Mouse (Mus musculus) midbrain, embryonic 16.5 days (tissue): ENCODE measurements around the gene Rimklb. TPM values are rescaled to one million over a fixed set of nuclear protein-coding genes. Genes with fewer than 3 reads are reported as not detected.
"Not testable (repeated sequence)": the region's sequence is repeated elsewhere in the genome, so short reads cannot be mapped to it uniquely, and the experiment has no call there.

Source experiments
- ATAC-seq: fragments of 200-750 bp; cut with Nextera tagmentation; 2 replicates; pipeline ENCODE4 v1.8.0; 2017; ENCODE audit warnings: moderate TSS enrichment
- H3K27ac ChIP-seq: fragments of 300-500 bp; sonication (generic); 2 replicates; pipeline ENCODE4 v1.5.1; 2014; ENCODE audit warnings: mild to moderate bottlenecking, low read length, mixed read lengths
- H3K27me3 ChIP-seq: fragments of 300-500 bp; sonication (generic); 2 replicates; pipeline ENCODE4 v1.6.1; 2014; ENCODE audit warnings: low read depth, low read length, mixed read lengths; ENCODE audit not compliant: control insufficient read depth, insufficient read depth
- H3K36me3 ChIP-seq: fragments of 300-500 bp; sonication (generic); 2 replicates; pipeline ENCODE4 v1.6.1; 2014; ENCODE audit warnings: mild to moderate bottlenecking, low read length, moderate library complexity, mixed read lengths; ENCODE audit not compliant: control insufficient read depth, insufficient read depth
- H3K4me1 ChIP-seq: fragments of 300-500 bp; sonication (generic); 2 replicates; pipeline ENCODE4 v1.6.1; 2014; ENCODE audit warnings: mild to moderate bottlenecking, low read length, mixed read lengths; ENCODE audit not compliant: control insufficient read depth, insufficient read depth
- H3K4me2 ChIP-seq: fragments of 300-500 bp; sonication (generic); 2 replicates; pipeline ENCODE4 v1.6.1; 2014; ENCODE audit warnings: mild to moderate bottlenecking, low read length, mixed read lengths
- H3K4me3 ChIP-seq: fragments of 300-500 bp; sonication (generic); 2 replicates; pipeline ENCODE4 v1.5.1; 2014; ENCODE audit warnings: low read depth, mild to moderate bottlenecking, low read length, moderate library complexity, mixed read lengths
- H3K9ac ChIP-seq: fragments of 300-500 bp; sonication (generic); 2 replicates; pipeline ENCODE4 v1.6.1; 2014; ENCODE audit warnings: low read depth, low read length, mixed read lengths
- H3K9me3 ChIP-seq: fragments of 300-500 bp; sonication (generic); replicated peaks from 2 replicates; pipeline ENCODE4 v1.6.1; 2014; ENCODE audit warnings: mild to moderate bottlenecking, low read length, mixed read lengths; ENCODE audit not compliant: control insufficient read depth, poor library complexity, severe bottlenecking
- WGBS: fragments of 180-500 bp; shearing (Covaris S2); extraction: QIAGEN DNeasy Blood & Tissue Kit; methylation state at CpG from one replicate; pipeline ENCODE4 v1.1.7; 2014; 5-methylcytosine and 5-hydroxymethylcytosine counted together
- polyA plus RNA-seq: library from polyadenylated mRNA; unstranded; fragments of >200 nt; fragmentation: Nextera tagmentation; extraction: Ambion mirVana; gene quantifications from 2 replicates; pipeline ENCODE4 v1.2.1, GENCODE M21; 2015

The Rimklb gene
- polyA plus RNA-seq, 1 experiment from 2014 or later: 112 TPM

GRCm38 (mm10) chr6:122531466-122532174 lies 33.1 kb upstream of the Rimklb start:
- no peak for ATAC-seq
- H3K4me3 ChIP-seq: no peak overlapping the region

GRCm38 (mm10) chr6:122528136-122528535 lies 29.6 kb upstream of the Rimklb start:
- Histone ChIP-seq H3K4me1 (no peaks in the 10 kb centered on the region), H3K9ac (no peak overlapping the region), H3K9me3 (no peaks in the 10 kb centered on the region), H3K4me2 (no peak overlapping the region), H3K36me3 (no peaks in the 10 kb centered on the region), H3K4me3 (no peak overlapping the region), H3K27me3 (no peaks in the 10 kb centered on the region), H3K27ac (no peak overlapping the region)
- 85% methylated on average over 11 of the region's 11 CpGs for WGBS
- ATAC-seq: no peak

More at GRCm38 (mm10) chr6:122531466-122532174, 33.1 kb upstream of the Rimklb start:
- Histone ChIP-seq H3K9me3 (no peaks in the 10 kb centered on the region), H3K27ac (no peak overlapping the region), H3K4me1 (no peaks in the 10 kb centered on the region), H3K27me3 (no peaks in the 10 kb centered on the region), H3K4me2 (no peak overlapping the region), H3K9ac (no peak overlapping the region), H3K36me3 (no peaks in the 10 kb centered on the region)
- 78% methylated on average over 8 of the region's 8 CpGs for WGBS

DNA sequence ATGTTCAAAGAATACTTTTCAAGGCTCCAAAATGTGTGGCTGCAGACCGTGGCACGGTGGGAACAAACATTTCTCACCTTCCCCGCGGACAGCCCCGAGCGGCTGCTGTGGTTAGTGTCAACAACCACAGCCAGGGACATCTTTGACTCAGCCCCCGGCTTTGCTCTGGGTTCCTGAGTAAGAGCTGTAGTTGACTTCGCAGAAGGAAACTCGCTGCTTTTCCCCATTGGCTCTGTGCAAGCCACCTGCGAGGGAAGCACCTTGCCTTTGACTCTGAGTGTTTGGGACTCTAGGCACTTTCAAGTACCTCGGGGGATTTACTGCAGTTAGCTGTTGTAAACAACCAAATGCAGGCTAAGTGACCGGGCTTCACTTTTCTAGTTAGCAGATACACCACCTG lies 29.0 kb upstream of the Rimklb start:
- 74% methylated on average over 12 of the region's 12 CpGs for WGBS
- no peak overlapping the region for H3K4me3 ChIP-seq
- H3K4me1 ChIP-seq: no peaks in the 10 kb centered on the region
- H3K4me2 ChIP-seq: no peak overlapping the region
- no peaks in the 10 kb centered on the region for H3K9me3 ChIP-seq
- no peaks in the 10 kb centered on the region for H3K36me3 ChIP-seq
- ATAC-seq: no peak
- no peaks in the 10 kb centered on the region for H3K27me3 ChIP-seq
- no peak overlapping the region for H3K27ac ChIP-seq
- H3K9ac ChIP-seq: no peak overlapping the region

DNA sequence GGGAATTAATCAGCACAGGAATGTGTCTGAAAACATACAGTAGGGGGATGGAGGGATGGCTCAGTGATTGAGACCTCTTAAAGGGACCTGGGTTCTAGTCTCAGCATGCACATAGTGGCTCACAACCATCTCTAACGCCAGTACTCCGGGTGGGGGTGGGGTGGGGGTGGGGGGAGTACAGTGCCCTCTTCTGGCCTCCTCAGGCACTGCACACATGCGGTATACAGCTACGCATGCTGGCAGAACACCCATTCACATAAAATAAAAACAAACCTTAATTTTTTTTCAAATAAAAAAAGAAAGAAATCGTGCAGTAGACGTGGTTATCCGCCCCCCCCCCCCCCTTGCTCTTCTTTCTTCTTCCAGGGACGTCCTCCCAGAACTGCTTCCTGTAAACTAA lies 24.7 kb upstream of the Rimklb start:
- Histone ChIP-seq H3K27me3 (no peaks in the 10 kb centered on the region), H3K4me3 (no peak overlapping the region), H3K4me1 (no peaks in the 10 kb centered on the region), H3K4me2 (no peak overlapping the region), H3K27ac (no peak overlapping the region), H3K36me3 (no peaks in the 10 kb centered on the region), H3K9ac (no peak overlapping the region), H3K9me3 (no peaks in the 10 kb centered on the region)
- WGBS: 85% methylated on average over 8 of the region's 8 CpGs
- ATAC-seq: no peak

DNA sequence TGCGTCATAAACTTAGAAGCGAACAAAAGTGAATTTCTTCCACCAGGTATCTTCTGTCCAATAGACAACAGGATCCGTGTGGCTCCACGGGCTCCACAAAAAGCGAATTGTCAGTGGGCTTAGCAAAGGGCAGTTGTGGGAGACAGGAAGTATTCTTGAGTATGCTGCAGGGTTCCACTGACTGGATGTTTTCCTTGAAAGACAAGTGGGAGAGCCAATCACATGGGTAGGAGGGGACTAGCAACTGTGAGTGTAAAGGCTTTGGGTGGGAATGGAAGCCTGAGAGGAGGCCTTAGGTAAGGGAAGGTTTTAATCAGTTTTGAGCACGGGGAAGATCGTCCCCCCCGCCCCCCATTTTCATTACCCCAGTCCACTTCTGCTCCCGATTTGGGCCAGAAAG lies 24.0 kb upstream of the Rimklb start:
- peak overlapping the region; percentile 7; the same call in 1 of the 2 replicates for H3K4me3 ChIP-seq
- peak; percentile 89 for ATAC-seq
- H3K4me1 ChIP-seq: no peaks in the 10 kb centered on the region
- H3K9me3 ChIP-seq: no peaks in the 10 kb centered on the region
- H3K4me2 ChIP-seq: peak overlapping the region; percentile 24; the same call in 1 of the 2 replicates
- H3K36me3 ChIP-seq: no peaks in the 10 kb centered on the region
- no peaks in the 10 kb centered on the region for H3K27me3 ChIP-seq
- 0 out of 2 replicates have a peak overlapping the region, but pooled peaks have one; percentile 23 for H3K9ac ChIP-seq
- no peak overlapping the region for H3K27ac ChIP-seq
- WGBS: 68% methylated on average over 9 of the region's 9 CpGs

GRCm38 (mm10) chr6:122519384-122519783 lies 20.8 kb upstream of the Rimklb start:
- Histone ChIP-seq H3K36me3 (no peaks in the 10 kb centered on the region), H3K27ac (no peak overlapping the region), H3K27me3 (no peaks in the 10 kb centered on the region), H3K9ac (no peak overlapping the region), H3K9me3 (no peaks in the 10 kb centered on the region), H3K4me3 (no peak overlapping the region), H3K4me1 (no peaks in the 10 kb centered on the region), H3K4me2 (no peak overlapping the region)
- no peak for ATAC-seq
- 35% methylated on average over 2 of the region's 2 CpGs for WGBS

- Histone ChIP-seq H3K27ac (no peak overlapping the region), H3K4me2 (no peak overlapping the region), H3K9me3 (no peaks in the 10 kb centered on the region), H3K27me3 (no peaks in the 10 kb centered on the region), H3K4me3 (no peak overlapping the region), H3K36me3 (no peaks in the 10 kb centered on the region), H3K4me1 (no peaks in the 10 kb centered on the region), H3K9ac (no peak overlapping the region)
- no peak for ATAC-seq
- WGBS: 92% methylated on average over 1 of the region's 1 CpGs
These were observed 19.1 kb upstream of the Rimklb start for GRCm38 (mm10) chr6:122517668-122518067.

GRCm38 (mm10) chr6:122515762-122516161 lies 17.2 kb upstream of the Rimklb start:
- not testable (repeated sequence) for H3K36me3 ChIP-seq, H3K27me3 ChIP-seq, H3K4me3 ChIP-seq, ATAC-seq, H3K27ac ChIP-seq, H3K9me3 ChIP-seq, H3K9ac ChIP-seq, H3K4me2 ChIP-seq, H3K4me1 ChIP-seq
- 96% methylated on average over 2 of the region's 2 CpGs for WGBS

- H3K4me1 ChIP-seq: no peaks in the 10 kb centered on the region
- H3K27me3 ChIP-seq: no peaks in the 10 kb centered on the region
- no peak overlapping the region for H3K9ac ChIP-seq
- H3K4me3 ChIP-seq: no peak overlapping the region
- whole genome bisulfite sequencing: 85% methylated on average over 3 of the region's 3 CpGs
- no peaks in the 10 kb centered on the region for H3K36me3 ChIP-seq
- H3K27ac ChIP-seq: no peak overlapping the region
- no peak for ATAC-seq
- H3K4me2 ChIP-seq: no peak overlapping the region
- H3K9me3 ChIP-seq: no peaks in the 10 kb centered on the region
These were observed 15.8 kb upstream of the Rimklb start for GRCm38 (mm10) chr6:122514312-122514711.
